Mouse (Mus musculus): ENCODE measurements at regions not wholly inside any gene's neighbourhood (a gene's known extent, or its start where the extent isn't known, plus 50 kb on each side); places are given as distances from the start of the nearest gene placed in this dataset.
A peak's percentile ranks its signal among the peaks of the same experiment; 100 is the strongest.

DNA sequence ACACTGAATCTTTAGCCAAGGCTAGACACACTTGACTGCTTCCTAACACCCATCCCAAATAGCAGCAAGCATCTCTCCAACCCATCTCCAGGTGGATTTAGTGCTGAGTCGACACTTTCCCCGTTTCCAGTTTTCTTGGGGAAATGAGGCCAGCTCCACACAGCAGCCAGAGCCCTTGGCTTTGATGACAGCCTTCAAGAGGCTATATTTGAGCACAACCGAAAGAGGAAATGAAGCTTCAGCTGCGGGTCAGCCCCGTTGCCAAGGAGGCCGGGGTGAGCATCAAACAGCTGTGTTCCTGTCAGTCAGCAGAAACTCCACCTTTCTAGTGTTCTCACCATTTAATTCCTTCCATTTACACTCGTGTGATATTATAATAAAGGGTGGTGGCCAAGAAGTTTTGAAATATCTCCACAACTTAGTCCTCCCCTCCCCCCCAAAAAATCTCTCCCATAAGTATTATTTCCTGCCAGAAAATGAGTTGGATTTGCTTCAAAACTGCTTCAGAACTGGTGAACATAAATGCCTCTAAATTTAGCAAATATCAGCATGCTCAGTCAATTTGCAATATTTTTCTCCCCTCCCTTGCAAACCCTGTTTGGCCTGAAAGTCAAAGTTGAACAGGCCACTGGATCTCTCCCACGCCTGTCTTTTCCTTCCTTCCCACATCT lies 226.1 kb downstream of the Qk start:
- TF ChIP-seq GATA4 (IDR thresholded peaks at IDR 0.05; ENCODE audit: insufficient replicate concordance, low read length): no peak

DNA sequence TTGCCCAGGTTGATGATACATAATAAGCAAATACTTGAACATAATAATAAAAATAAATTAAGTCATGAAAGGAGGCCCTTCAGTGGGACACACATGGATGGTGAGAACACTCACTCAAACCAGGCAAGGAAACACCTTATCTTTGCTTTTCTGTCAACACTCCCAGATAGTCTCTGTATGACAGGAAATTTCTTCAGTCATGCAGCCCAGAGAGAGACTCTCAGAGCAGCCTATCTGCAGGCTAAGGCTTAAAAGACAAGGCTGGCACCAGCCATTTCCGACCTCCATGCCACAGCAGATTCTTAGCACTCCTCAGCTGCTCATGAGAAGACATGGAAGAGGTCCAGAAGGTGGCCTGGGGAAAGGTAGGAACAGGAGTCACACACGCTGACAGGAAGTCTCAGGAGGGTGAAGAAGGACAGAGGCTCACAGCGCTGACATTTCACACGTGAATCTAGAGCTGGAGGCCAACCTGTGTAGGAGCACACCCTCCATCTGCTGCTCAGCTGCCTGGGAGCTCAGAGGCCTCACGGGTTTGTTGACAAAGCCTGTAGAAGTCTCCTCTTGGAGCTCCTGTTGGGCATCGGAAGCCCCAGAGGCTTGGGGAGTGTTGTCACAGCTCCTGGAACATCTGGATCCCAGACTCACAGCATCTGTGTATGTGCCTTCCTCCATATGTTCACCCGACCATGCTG lies 232.3 kb downstream of the Qk start:
- peak; percentile 62; the same call in 1 of the 2 replicates for TF ChIP-seq GATA4 (IDR thresholded peaks at IDR 0.05; ENCODE audit: insufficient replicate concordance, low read length)

DNA sequence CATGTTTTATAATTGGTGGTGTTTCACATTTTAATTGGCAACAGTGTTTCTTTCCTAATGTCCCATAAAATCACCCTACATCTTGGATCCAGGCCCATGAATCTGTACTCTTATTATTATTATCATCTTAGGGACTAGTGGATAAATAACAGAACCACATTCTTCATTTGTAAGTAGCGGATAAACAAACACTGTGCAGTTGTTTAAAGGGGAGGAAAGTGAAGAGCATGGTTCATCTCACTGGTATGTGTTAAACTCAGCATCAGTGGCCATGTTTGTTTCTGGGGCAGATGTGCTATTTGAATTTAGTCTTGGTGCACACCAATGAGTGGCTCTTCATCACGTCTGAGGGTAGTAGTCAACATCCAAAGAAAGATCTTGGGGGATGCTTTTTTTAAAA lies 233.1 kb downstream of the Qk start:
- TF ChIP-seq GATA4 (IDR thresholded peaks at IDR 0.05; ENCODE audit: insufficient replicate concordance, low read length): no peak

DNA sequence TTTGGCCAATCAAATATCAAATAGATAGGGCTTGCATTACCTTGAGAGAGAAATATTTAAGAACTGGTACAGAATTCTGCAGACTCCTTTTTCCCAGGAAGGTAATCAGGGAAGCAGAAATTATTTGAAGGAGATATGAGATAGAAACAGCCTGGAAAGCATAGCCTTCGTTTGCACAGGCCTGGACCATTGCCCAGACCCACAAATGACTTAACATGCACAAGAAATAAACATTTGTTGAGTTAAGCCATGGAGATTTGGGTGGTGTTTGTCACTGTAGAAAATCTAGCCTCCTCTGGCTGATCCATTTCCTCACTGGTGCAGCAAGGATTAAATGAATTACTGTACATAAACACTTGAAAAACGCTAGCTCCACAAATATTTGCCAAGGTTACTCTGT lies 233.5 kb downstream of the Qk start:
- TF ChIP-seq GATA4 (IDR thresholded peaks at IDR 0.05; ENCODE audit: insufficient replicate concordance, low read length): 0 out of 2 replicates have a peak, but pooled peaks have one; percentile 11

DNA sequence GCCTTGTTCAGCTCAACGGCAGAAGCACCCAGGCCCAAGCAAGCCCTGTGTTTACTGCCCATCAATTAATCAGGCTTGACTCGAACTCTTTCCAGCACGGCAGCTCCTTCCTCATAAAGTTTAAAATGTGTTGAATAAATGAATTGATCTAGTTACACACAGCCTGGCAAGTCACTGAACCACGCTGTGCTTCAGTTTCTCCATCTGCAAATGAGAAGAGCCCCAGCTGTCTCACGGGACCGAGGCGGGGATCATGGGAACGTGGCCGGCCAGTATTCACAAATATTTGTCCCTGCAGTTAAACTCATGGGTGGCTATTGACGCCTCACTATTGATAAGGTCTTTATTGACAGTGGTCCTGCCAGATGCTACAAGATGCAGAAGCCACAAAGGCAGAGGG lies 237.9 kb downstream of the Qk start:
- no peak for TF ChIP-seq GATA4 (IDR thresholded peaks at IDR 0.05; ENCODE audit: insufficient replicate concordance, low read length)

DNA sequence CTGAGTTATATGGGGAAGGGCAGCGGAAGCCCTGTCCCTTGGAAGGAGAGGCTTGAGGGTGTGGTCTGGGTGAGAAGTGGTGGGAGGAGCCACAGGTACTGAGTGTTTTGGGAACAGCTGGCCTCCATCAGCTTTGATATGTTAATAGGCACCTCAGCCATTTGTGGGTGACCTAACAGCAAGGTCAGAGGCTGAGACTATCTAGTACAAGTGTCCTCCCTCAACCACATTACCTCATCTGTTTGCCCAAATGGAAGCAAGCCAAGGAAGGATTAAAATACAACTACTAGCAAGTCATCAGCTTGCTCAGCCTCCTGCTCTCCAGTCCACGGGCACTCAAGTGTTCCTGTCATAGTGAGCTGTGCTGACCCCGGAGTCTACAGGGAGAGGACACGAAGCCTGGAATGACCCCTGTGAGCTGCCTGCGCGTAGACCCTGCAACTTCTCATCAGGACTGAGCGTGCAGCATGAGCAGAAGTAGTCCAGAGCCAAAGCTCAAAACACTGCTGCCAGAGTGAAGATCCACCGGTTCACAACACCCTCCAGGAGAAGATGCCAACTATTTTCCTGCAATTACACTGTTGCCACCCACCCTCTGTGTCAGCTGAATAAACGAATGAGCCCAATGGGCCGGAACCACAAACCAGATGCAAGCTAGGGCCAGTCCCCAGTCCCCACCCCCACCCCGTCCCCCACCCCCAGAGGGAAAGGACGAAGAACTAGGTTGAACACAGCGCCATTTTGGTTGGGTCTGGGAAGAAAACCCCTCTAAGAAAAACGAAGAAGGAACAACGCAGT lies 239.6 kb downstream of the Qk start:
- TF ChIP-seq GATA4 (IDR thresholded peaks at IDR 0.05; ENCODE audit: insufficient replicate concordance, low read length): no peak; the same call in 1 of the 2 replicates

DNA sequence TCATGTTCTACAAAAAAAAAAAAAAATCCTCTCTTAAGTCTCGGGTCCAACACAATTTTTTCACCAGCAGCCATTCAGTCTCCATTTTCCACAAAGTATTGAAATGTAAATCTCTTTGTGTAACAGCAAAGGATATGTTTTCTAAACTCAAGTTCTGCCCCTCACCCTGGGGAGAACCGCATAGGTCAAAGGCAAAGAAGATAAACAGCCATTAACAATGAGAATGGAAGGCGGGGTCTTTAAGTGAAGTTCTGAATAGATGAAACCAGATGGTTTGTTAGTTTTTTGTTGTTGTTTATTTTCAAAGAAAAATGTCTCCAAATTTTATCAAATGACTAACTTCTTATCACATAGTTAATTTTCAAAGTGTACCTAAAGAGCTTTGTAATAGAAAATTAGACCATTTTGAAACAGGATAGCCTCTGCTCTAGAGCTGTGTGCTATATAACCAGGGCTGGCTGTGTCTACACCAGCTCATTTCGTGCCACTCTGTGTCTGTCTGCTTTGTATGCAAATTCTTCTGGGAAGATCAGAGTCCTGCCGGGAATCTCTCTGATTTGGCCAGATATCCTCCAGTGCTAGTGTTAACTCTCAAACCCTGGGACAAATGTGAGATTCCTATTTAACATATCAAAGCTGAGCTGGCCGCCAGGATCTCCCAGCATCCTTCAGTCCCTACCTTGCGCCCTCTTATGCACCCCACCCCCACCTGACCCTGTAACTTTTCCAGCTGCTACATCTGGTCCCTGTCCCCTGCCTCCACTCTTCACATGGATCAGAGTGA lies 240.9 kb downstream of the Qk start:
- no peak for TF ChIP-seq GATA4 (IDR thresholded peaks at IDR 0.05; ENCODE audit: insufficient replicate concordance, low read length)

DNA sequence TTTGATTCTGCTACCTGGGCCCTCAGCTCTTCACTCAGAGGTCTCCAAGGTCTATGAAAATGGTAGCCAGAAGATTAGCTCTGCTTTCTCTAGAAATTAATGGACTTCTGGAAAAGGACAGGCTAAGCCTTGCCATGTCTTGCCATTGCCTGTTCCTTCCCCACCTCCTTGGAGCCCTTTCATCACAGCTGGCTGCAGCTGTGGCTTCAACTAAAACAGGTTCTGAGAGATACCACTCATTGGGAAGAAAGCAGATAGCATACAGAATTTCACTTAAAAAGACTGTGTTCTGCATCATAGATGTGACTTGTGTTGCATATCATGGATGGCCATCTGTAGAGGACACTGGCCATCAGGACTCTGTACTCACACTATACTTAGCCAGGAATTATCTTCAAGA lies 246.4 kb downstream of the Qk start:
- TF ChIP-seq GATA4 (IDR thresholded peaks at IDR 0.05; ENCODE audit: insufficient replicate concordance, low read length): no peak

DNA sequence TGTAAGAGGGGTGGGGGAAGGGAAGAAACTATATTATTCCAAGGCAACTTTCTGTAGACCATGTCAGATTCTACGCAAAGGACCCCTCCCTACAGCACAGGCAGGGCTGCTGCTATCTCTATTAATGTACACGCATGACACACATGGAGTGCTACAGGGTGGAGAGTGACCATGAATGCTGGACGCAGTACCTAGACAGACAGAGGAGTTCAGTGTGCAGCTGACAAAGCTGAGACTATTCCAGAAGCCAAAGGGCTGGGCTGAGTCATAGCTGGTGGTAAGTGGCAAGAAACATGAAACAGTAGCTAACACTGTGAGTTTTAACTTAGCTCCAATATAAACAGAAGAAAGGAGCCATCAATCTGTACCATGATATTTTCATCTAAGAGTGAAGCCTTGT lies 250.4 kb downstream of the Qk start:
- no peak for TF ChIP-seq GATA4 (IDR thresholded peaks at IDR 0.05; ENCODE audit: insufficient replicate concordance, low read length)

DNA sequence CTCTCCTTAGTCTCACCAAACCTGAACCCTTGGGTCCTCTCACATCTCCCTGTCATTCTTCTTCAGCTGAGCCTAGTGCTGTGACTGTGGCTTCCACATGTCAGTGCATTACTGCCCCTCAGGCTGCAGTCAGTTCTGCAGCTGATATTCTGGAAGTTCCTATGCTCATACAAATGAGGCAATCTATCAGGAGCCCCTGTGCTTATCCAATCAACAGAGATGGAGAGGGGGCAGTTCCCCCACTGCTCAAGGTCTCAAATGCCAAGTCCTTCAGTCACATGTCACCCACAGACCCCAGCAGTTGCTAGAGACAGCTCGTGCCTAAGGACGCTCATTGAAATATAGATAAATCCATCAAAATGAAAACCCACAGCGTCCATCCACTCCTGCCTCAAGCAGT lies 254.5 kb downstream of the Qk start:
- TF ChIP-seq GATA4 (IDR thresholded peaks at IDR 0.05; ENCODE audit: insufficient replicate concordance, low read length): no peak

DNA sequence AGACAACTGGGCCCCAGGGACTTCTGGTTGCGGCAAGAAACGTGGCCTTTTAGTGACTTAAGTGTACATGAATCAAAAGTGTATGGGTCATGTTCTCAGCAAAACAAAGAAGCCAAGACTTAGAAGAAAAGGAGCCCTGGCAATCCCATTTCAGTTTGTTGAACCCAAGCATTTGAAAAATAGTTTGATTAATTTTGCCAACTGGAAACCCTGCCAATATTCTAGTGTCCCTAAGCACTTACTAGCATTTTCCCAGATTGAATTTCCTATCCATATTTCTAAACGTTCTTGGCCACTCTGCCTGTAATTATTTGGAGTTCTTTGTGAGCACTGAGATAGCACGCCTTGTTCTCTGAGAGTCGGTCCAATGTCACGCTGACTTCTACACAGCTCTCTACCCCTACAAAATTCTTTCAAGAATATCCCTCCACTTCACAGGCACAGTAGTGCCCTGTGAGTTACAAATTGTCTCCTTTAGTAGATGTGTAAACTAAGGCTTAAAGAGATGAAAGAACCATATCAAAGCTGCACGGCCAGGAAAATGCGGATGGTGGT lies 257.0 kb downstream of the Qk start:
- TF ChIP-seq GATA4 (IDR thresholded peaks at IDR 0.05; ENCODE audit: insufficient replicate concordance, low read length): no peak

DNA sequence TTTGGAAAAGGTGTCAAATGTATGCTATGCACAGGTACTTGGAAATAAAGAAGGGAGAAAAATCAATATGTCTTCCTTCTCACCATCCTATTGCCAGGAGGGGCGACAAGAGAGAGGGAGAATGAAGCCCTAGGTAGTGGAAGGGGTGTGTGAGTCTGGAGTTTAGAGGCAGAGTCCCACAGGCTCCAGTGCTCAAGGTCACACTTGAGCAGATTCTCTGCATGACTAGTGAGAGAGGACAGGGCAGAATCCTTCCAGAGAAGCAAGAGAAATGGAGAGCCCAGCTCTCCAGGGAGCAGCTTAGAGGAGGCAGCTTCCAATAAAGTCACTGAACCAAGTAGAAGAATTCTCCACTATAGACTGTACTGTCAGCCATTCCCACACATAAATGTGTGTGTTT lies 261.9 kb downstream of the Qk start:
- no peak for TF ChIP-seq GATA4 (IDR thresholded peaks at IDR 0.05; ENCODE audit: insufficient replicate concordance, low read length)

DNA sequence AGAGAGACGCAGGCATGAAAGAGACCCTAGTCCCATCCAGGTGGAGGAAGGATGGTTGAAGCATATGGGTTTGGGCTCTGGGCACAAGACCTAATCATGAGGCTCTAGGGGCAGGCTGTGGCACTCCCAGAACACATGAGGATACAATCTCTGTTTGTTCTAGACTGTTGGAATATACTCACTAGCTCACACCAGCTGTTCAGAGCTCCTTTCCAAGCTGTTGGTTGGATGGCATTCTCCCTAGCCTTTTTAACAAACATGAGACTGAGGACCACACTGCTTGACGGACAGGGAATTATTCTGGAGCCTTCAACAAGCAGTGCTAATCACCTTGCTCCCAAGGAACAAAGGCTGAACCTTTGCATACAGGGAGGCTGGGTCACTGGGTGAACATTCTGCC lies 263.6 kb downstream of the Qk start:
- TF ChIP-seq GATA4 (IDR thresholded peaks at IDR 0.05; ENCODE audit: insufficient replicate concordance, low read length): no peak

DNA sequence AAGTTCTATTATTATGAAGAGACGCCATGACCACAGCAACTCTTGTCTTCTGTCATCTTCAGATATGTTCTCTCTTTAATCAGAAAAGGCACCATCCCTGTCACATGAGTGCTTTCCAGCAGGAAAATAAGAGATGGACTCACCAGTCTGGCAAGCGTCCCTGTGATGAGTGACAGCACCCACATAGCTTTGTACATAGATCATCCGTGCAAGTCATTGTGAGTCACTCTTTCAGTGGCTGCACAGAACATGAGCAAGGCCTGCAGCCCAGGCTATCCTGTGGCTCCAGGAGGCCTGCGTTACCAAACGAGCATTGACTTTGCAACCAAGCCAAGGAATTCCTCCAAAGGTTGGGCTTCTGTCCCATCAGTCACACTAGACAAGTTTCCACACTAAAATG lies 265.3 kb downstream of the Qk start:
- no peak for TF ChIP-seq GATA4 (IDR thresholded peaks at IDR 0.05; ENCODE audit: insufficient replicate concordance, low read length)

DNA sequence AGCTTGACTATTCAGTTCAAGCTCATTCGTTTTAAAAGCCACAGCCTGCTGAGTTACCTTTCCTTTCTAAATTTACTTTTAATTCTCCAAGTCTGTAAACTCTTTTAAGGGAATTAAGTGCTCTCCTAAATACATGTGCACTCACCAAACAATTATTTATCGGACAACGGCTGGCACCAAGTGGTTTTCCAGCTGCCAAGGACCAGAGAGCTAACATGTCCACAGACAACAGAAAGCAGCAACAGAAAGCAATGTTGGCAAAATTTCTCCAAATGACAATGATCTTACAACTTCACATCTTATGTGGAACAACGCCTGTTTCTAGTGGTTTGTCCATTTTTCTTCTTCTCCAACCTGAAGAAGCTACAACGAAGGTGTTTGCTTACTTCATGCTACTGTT lies 275.3 kb downstream of the Qk start:
- no peak for TF ChIP-seq GATA4 (IDR thresholded peaks at IDR 0.05; ENCODE audit: insufficient replicate concordance, low read length)

All from liver, adult (tissue).